Mouse (Mus musculus) myocyte (in vitro differentiated cells): Measurements from ENCODE around the gene Acbd7.

Experiments used
- POLR2A ChIP-seq: IDR thresholded peaks from one replicate; pipeline ENCODE4 v1.6.1; 2011; ENCODE audit warnings: low read depth, mild to moderate bottlenecking, control low read depth, moderate library complexity; ENCODE audit not compliant: insufficient read length
- POLR2AphosphoS2 ChIP-seq: IDR thresholded peaks from one replicate; pipeline ENCODE4 v1.6.1; 2011; ENCODE audit warnings: low read depth, control low read depth; ENCODE audit not compliant: insufficient read length
- USF1 ChIP-seq: IDR thresholded peaks from one replicate; pipeline ENCODE4 v1.6.1; 2011; ENCODE audit warnings: low read depth, mild to moderate bottlenecking, control low read depth, moderate library complexity

DNA sequence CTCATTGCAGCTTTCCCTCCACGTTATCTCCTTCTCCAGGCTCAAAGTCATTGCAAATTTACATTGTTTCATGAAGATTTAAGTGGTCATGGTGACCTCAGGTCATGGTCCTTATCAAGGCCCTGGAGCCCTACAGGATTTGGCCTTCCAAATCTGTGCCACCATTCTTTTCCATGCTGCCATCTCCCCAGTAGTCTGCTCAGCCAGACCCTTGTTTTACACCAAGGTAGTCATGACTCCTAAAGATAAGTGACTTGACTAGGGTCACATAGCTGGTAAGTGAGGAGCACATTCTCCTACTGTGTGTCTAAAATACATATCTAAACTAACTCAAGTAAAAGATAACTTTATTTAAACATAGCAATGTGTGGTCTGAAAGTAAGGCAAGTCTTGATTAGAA lies 43.8 kb upstream of the Acbd7 start:
- TF ChIP-seq POLR2AphosphoS2 (no peak), POLR2A (no peak), USF1 (no peak)
